Mouse (Mus musculus) C3H10T1/2 (cell line): ENCODE measurements around the gene Cipc. TPM values are rescaled to one million over a fixed set of nuclear protein-coding genes. Genes with fewer than 3 reads are reported as not detected.

Experiments used
- polyA plus RNA-seq, 2 experiments: library from polyadenylated mRNA; unstranded; fragments of >200 nt; fragmentation: generic; extraction: Trizol; gene quantifications; one replicate each; pipeline ENCODE4 v1.2.1; 2012; ENCODE audit warnings: missing spikeins in 2 of 2

Cipc gene
- 1 to 10 TPM; 1.2 to 6.9 TPM for polyA plus RNA-seq

DNA sequence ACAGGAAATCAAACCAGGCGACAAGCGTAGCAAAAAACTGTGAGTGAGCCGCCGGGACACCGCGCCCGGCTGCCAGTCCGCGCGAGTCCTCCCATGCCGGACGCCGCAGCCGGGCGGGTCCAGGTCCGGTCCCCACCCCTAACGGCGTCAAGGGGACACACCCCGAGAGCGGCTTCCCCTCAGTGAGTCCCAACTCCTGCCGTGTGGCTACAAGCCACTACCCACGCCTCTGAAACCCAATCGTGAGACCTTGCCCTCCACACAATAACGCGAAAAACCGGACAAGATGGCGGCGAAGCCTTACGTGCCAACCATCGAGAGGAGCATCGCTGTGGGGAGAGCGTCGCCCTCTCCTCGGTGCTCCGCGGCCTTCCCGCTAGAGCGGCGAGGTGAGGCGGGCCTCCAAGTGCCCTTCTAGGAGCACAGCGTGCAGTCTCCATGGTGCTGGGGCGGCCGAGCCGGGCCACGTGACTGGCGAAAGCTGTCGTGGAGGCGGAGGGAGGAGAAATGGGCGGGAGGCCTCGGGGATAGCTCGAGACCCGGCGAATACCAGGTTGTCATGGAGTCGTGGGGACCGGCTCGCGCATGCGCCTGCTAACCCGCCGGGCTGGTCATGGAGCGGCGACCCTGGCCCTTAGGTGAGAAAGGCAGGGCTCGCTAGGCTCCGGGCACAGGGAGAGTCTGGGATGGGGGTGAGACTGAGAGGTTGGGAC, at the start of gene Cipc:
TSS of gene Cipc (plus strand) at position 182 of the 713 bp plus-strand sequence.

DNA sequence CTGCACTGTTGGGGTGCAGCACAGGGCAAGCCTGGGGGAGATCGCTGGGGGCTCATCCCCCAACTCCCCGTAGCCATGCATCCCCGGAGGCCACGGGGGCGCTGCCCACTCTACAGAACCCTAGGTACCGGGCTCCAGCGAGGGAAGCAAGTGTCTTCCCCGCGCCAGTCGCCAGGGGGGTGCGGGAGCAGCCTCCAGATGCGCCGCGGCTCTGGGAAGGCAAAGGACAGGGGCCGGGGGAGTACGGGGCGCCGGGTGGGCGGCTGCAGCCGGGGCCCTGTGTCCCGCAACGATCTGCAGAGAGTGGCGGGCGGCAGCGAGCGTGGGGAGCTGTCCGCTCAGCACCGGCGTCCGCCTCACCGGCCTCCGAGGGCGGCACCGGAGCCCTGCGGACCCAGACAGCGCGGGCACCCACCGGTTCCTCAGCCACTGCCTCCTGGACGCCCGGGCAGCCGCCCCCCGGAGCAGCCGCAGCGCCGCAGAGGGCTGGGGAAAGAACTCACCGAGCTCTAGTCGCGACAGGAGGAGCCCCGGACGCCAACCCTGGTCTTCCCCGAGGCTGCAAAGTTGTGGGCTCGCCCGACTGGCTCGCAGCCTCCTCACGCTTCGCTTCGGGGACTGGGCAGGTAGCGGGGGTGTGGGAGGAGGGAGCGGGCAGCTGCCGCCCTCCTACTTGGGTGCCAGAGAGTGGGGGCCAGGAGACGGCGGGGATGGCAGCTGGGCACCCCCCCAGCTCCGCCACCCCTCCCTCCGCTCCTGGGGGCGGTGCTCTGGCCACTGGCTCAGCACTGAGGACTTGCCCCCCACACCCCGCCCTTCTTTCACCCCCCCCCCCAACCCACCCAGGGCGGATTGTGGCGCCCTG, 43.3 kb downstream of the Cipc start, which contains the start of gene Zdhhc22:
TSS of gene Zdhhc22 (minus strand) at position 541 of the 865 bp plus-strand sequence.

Other genes with a start within 250 kb of the Cipc start
- gene Angel1, start 220.6 kb upstream of the Cipc start, polyA plus RNA-seq = 1 to 10 TPM in 1 of 2 experiments, under 1 TPM in 1; 0.75 to 2.0 TPM
- not detected for gene Lrrc74a, start 212.7 kb upstream of the Cipc start, polyA plus RNA-seq
- gene Irf2bpl, start 62.2 kb upstream of the Cipc start, polyA plus RNA-seq = 10 to 100 TPM in 1 of 2 experiments, 1 to 10 TPM in 1; 6.7 to 21.2 TPM
- gene Zdhhc22, start 43.4 kb downstream of the Cipc start, polyA plus RNA-seq = under 1 TPM; 0.01 to 0.15 TPM
- under 1 TPM in 1 of 2 experiments, not detected in 1; 0.13 TPM for gene Tmem63c, start 74.3 kb downstream of the Cipc start, polyA plus RNA-seq
- under 1 TPM; 0.01 to 0.25 TPM for gene Ngb, start 155.5 kb downstream of the Cipc start, polyA plus RNA-seq
- gene Gstz1, start 200.1 kb downstream of the Cipc start, polyA plus RNA-seq = 10 to 100 TPM; 21.1 to 49.3 TPM
- gene Pomt2, start 200.9 kb downstream of the Cipc start, polyA plus RNA-seq = 1 to 10 TPM; 6.8 to 9.7 TPM